Mouse (Mus musculus): ENCODE results near the gene Folr1. TPM values are rescaled to one million over a fixed set of nuclear protein-coding genes. Genes with fewer than 3 reads are reported as not detected.

The Folr1 gene
- total RNA-seq (2014; rRNA removed) = 4.9 and 11.5 TPM in 2 replicates
- 3.9 and 4.3 TPM in 2 replicates for polyA plus RNA-seq (2015; fragmentation: Nextera tagmentation; extraction: Ambion mirVana)

GRCm38 (mm10) chr7:101870629-101871028, at the start of gene Folr1:
Gene Folr1 (minus strand): TSS chr7:101870788.
- Histone ChIP-seq H3K9ac (replicated peaks; ENCODE audit: low read length, poor library complexity, severe bottlenecking) (no peak within 1 kb of the TSS), H3K4me1 (ENCODE audit: insufficient read depth, low read length) (no peaks in the 10 kb centered on the region), H3K36me3 (ENCODE audit: insufficient read depth, low read length) (no peaks in the 10 kb centered on the region), H3K4me2 (ENCODE audit: low read depth, low read length, poor library complexity, severe bottlenecking) (no peak within 1 kb of the TSS), H3K27ac (ENCODE audit: low read depth, low read length) (no peak within 1 kb of the TSS), H3K27me3 (ENCODE audit: insufficient read depth, low read length) (no peaks in the 10 kb centered on the region), H3K4me3 (ENCODE audit: low read depth, low read length) (no peak within 1 kb of the TSS), H3K9me3 (ENCODE audit: low read length) (no peaks in the 10 kb centered on the region)
- 85% methylated on average over 2 of the region's 2 CpGs for WGBS
- ATAC-seq (ENCODE audit: low FRiP score) (no peak), DNase-seq (ENCODE audit: low spot score) (no peak)
- no peak for TF ChIP-seq CTCF (IDR thresholded peaks at IDR 0.05)

- TF ChIP-seq CTCF (IDR thresholded peaks at IDR 0.05) = peak; percentile 89
- Histone ChIP-seq H3K27ac (ENCODE audit: low read depth, low read length) (no peak overlapping the region), H3K4me3 (ENCODE audit: low read depth, low read length) (no peak overlapping the region), H3K9ac (replicated peaks; ENCODE audit: low read length, poor library complexity, severe bottlenecking) (no peak overlapping the region), H3K9me3 (ENCODE audit: low read length) (no peaks in the 10 kb centered on the region), H3K4me2 (ENCODE audit: low read depth, low read length, poor library complexity, severe bottlenecking) (no peak overlapping the region), H3K4me1 (ENCODE audit: insufficient read depth, low read length) (no peaks in the 10 kb centered on the region), H3K36me3 (ENCODE audit: insufficient read depth, low read length) (peaks cover 7% of the 10 kb centered on the region; the same call in 1 of the 2 replicates), H3K27me3 (ENCODE audit: insufficient read depth, low read length) (no peaks in the 10 kb centered on the region)
- DNase-seq (ENCODE audit: low spot score) (peak; percentile 74), ATAC-seq (ENCODE audit: low FRiP score) (peak; percentile 66; the same call in 1 of the 2 replicates)
- 21% methylated on average over 1 of the region's 1 CpGs for WGBS
Observed at GRCm38 (mm10) chr7:101918071-101918470, 47.5 kb upstream of the Folr1 start.

GRCm38 (mm10) chr7:101911982-101912381, 41.4 kb upstream of the Folr1 start:
- 58% methylated on average over 3 of the region's 3 CpGs for WGBS
- Histone ChIP-seq H3K4me1 (ENCODE audit: insufficient read depth, low read length) (no peaks in the 10 kb centered on the region), H3K9me3 (ENCODE audit: low read length) (no peaks in the 10 kb centered on the region), H3K4me3 (ENCODE audit: low read depth, low read length) (no peak overlapping the region), H3K27ac (ENCODE audit: low read depth, low read length) (no peak overlapping the region), H3K27me3 (ENCODE audit: insufficient read depth, low read length) (no peaks in the 10 kb centered on the region), H3K4me2 (ENCODE audit: low read depth, low read length, poor library complexity, severe bottlenecking) (no peak overlapping the region), H3K9ac (replicated peaks; ENCODE audit: low read length, poor library complexity, severe bottlenecking) (no peak overlapping the region), H3K36me3 (ENCODE audit: insufficient read depth, low read length) (peaks cover 39% of the 10 kb centered on the region)
- DNase-seq (ENCODE audit: low spot score) (no peak), ATAC-seq (ENCODE audit: low FRiP score) (no peak)
- TF ChIP-seq CTCF (IDR thresholded peaks at IDR 0.05) = peak; percentile 51

DNA sequence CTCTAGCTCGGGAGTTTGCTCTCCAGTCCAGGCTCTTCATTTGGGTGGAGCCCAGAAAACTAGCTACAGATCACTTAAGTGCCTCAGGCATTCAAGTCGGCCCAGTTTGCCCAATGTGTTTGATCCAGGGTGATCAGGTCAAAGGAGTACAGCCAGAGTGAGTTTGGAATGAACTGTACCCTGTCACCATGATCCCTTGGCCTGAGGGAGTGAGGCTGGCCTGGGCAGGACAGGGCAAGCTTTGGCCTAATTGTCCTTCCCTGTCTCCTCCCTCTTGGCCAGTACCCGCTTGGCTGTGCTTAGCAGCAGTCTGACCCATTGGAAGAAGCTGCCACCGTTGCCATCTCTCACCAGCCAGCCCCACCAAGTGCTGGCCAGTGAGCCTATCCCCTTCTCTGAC, 39.5 kb upstream of the Folr1 start:
- no peak overlapping the region for H3K9ac ChIP-seq (replicated peaks; ENCODE audit: low read length, poor library complexity, severe bottlenecking)
- no peak for ATAC-seq (ENCODE audit: low FRiP score)
- peaks cover 39% of the 10 kb centered on the region for H3K36me3 ChIP-seq (ENCODE audit: insufficient read depth, low read length)
- H3K27me3 ChIP-seq (ENCODE audit: insufficient read depth, low read length) = no peaks in the 10 kb centered on the region
- no peaks in the 10 kb centered on the region for H3K9me3 ChIP-seq (ENCODE audit: low read length)
- WGBS = 80% methylated on average over 4 of the region's 4 CpGs
- H3K4me2 ChIP-seq (ENCODE audit: low read depth, low read length, poor library complexity, severe bottlenecking) = no peak overlapping the region
- no peak overlapping the region for H3K27ac ChIP-seq (ENCODE audit: low read depth, low read length)
- no peak for DNase-seq (ENCODE audit: low spot score)
- H3K4me1 ChIP-seq (ENCODE audit: insufficient read depth, low read length) = 0 out of 2 replicates have a peak, but pooled peaks cover 3% of the 10 kb centered on the region
- no peak overlapping the region for H3K4me3 ChIP-seq (ENCODE audit: low read depth, low read length)
- TF ChIP-seq CTCF (IDR thresholded peaks at IDR 0.05) = no peak

- H3K9me3 ChIP-seq (ENCODE audit: low read length) = no peaks in the 10 kb centered on the region
- H3K36me3 ChIP-seq (ENCODE audit: insufficient read depth, low read length) = peaks cover 35% of the 10 kb centered on the region
- H3K4me1 ChIP-seq (ENCODE audit: insufficient read depth, low read length) = 0 out of 2 replicates have a peak, but pooled peaks cover 3% of the 10 kb centered on the region
- H3K27me3 ChIP-seq (ENCODE audit: insufficient read depth, low read length) = no peaks in the 10 kb centered on the region
- WGBS = 92% methylated on average over 4 of the region's 4 CpGs
- H3K4me3 ChIP-seq (ENCODE audit: low read depth, low read length) = no peak overlapping the region
- TF ChIP-seq CTCF (IDR thresholded peaks at IDR 0.05) = no peak
- no peak overlapping the region for H3K27ac ChIP-seq (ENCODE audit: low read depth, low read length)
- DNase-seq (ENCODE audit: low spot score) (no peak), ATAC-seq (ENCODE audit: low FRiP score) (no peak)
- H3K9ac ChIP-seq (replicated peaks; ENCODE audit: low read length, poor library complexity, severe bottlenecking) = peak overlapping the region; percentile 36; the same call in 1 of the 2 replicates
- no peak overlapping the region for H3K4me2 ChIP-seq (ENCODE audit: low read depth, low read length, poor library complexity, severe bottlenecking)
Observed at GRCm38 (mm10) chr7:101908367-101908766, 37.8 kb upstream of the Folr1 start.

GRCm38 (mm10) chr7:101906696-101907095, 36.1 kb upstream of the Folr1 start:
- DNase-seq (ENCODE audit: low spot score) (no peak), ATAC-seq (ENCODE audit: low FRiP score) (no peak)
- TF ChIP-seq CTCF (IDR thresholded peaks at IDR 0.05) = no peak
- H3K9me3 ChIP-seq (ENCODE audit: low read length) = no peaks in the 10 kb centered on the region
- 89% methylated on average over 8 of the region's 8 CpGs for whole genome bisulfite sequencing
- H3K4me1 ChIP-seq (ENCODE audit: insufficient read depth, low read length) = 0 out of 2 replicates have a peak, but pooled peaks cover 3% of the 10 kb centered on the region
- H3K27ac ChIP-seq (ENCODE audit: low read depth, low read length) = no peak overlapping the region
- H3K4me2 ChIP-seq (ENCODE audit: low read depth, low read length, poor library complexity, severe bottlenecking) = peak overlapping the region; percentile 66
- no peaks in the 10 kb centered on the region for H3K27me3 ChIP-seq (ENCODE audit: insufficient read depth, low read length)
- H3K4me3 ChIP-seq (ENCODE audit: low read depth, low read length) = peak overlapping the region; percentile 77
- H3K9ac ChIP-seq (replicated peaks; ENCODE audit: low read length, poor library complexity, severe bottlenecking) = 0 out of 2 replicates have a peak overlapping the region, but pooled peaks have one; percentile 89
- H3K36me3 ChIP-seq (ENCODE audit: insufficient read depth, low read length) = peaks cover 20% of the 10 kb centered on the region
